Mouse (Mus musculus) G1E (cell line): ENCODE measurements around the gene Jarid2.

Experiments
- CTCF ChIP-seq: IDR thresholded peaks from 2 replicates; pipeline ENCODE4 v1.5.1; 2012; ENCODE audit warnings: low read depth, low read length, inconsistent platforms, mixed read lengths
- GATA1 ChIP-seq: IDR thresholded peaks from 2 replicates; pipeline ENCODE4 v1.6.1; 2012; ENCODE audit warnings: borderline replicate concordance, low read length, inconsistent platforms, mixed read lengths
- POLR2AphosphoS5 ChIP-seq: IDR thresholded peaks from 2 replicates; pipeline ENCODE4 v1.6.1; 2012; ENCODE audit warnings: low read depth, low read length, inconsistent platforms; ENCODE audit not compliant: insufficient replicate concordance
- TAL1 ChIP-seq: conservative IDR thresholded peaks from 2 replicates; pipeline ENCODE4 v1.6.1; 2012; ENCODE audit warnings: low read depth, low read length, inconsistent platforms, mixed read lengths

DNA sequence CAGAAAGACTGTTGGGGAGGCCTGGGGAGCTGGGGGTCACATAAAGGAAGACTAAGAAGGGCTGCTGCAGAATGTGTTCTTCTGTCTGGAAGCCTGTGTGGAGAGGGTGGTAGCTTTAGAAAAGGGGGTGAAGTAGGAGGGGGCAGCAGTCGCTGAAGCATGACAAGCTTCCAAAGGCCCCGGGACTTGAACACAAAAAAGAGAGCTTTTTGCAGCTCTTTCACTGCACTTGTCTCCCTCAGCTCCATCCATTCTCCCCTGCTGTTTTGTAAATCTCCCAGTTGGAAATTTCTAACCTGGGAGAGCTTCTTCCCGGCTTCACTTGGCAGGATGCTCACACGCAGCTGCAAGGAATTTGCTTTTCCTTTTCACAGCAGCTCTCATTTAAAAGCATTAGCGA is 26.2 kb downstream of the Jarid2 start:
- TF ChIP-seq CTCF (no peak), POLR2AphosphoS5 (no peak), TAL1 (no peak), GATA1 (no peak)
